Mouse (Mus musculus): ENCODE results near the gene Hif1an. TPM values are rescaled to one million over a fixed set of nuclear protein-coding genes. Genes with fewer than 3 reads are reported as not detected.

The Hif1an gene
- polyA plus RNA-seq, 1 experiment, result 13.5 TPM

DNA sequence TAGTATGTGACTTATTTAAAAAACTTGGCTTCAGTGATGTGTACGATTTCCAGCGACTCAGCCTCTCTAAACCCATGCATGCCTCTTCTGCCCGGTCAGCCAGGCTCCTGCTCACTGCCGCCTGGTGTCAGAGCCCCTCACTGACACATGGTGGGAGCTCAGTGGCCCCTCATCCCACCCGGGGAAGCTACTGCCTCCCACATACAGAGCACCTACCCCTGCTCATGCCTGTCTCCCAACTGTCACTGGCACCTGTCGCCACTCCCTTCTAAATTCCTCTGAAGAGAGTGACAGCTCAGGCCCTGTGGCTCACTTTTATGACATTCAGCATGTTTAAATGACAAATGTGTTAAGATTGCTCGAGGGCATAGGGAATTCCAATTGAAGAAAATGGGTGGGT, 13.6 kb downstream of the Hif1an start:
- TF ChIP-seq MYOD1 (IDR thresholded peaks at IDR 0.05; ENCODE audit: control insufficient read depth, insufficient read length, low read depth), result no peak
- no peak for TF ChIP-seq USF1 (IDR thresholded peaks at IDR 0.05; ENCODE audit: low read depth)
- no peak for TF ChIP-seq MAX (IDR thresholded peaks at IDR 0.05)
- TF ChIP-seq MYOG (IDR thresholded peaks at IDR 0.05; ENCODE audit: control insufficient read depth, extremely low read depth, insufficient read length), result no peak
- no peak for TF ChIP-seq CTCF (IDR thresholded peaks at IDR 0.05; ENCODE audit: control insufficient read depth, insufficient read depth, insufficient read length)
- TF ChIP-seq CEBPB (IDR thresholded peaks at IDR 0.05; ENCODE audit: low read depth), result no peak
- TF ChIP-seq FOSL1 (IDR thresholded peaks at IDR 0.05; ENCODE audit: insufficient read depth, low read length, poor library complexity, severe bottlenecking), result no peak
- H3K36me3 ChIP-seq (ENCODE audit: control insufficient read depth, insufficient read depth), result peaks cover 10% of the 10 kb centered on the region
- H3K79me2 ChIP-seq (ENCODE audit: control insufficient read depth, insufficient read depth), result no peaks in the 10 kb centered on the region

DNA sequence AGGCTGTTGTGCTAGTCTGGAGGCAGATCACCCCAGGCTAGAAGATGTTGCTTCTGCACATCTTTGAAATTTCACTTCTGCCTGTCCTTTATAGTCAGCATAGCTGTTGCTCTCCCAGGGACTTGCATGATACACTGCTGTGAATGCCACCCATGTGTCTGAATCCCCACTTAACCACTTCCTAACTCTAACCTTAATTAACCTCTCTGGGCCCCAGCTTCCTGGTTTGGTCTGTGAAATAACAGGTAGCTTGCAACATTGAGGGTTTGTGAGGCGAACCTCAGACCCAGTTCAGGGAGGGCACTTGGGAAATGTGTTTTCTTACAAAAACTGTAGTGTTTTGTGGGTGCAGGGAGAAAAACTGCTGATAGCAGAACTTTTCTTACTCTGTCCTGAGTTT, 15.4 kb downstream of the Hif1an start:
- H3K36me3 ChIP-seq (ENCODE audit: control insufficient read depth, insufficient read depth), result peaks cover 4% of the 10 kb centered on the region
- no peak for TF ChIP-seq FOSL1 (IDR thresholded peaks at IDR 0.05; ENCODE audit: insufficient read depth, low read length, poor library complexity, severe bottlenecking)
- TF ChIP-seq MYOD1 (IDR thresholded peaks at IDR 0.05; ENCODE audit: control insufficient read depth, insufficient read length, low read depth), result no peak
- TF ChIP-seq MYOG (IDR thresholded peaks at IDR 0.05; ENCODE audit: control insufficient read depth, extremely low read depth, insufficient read length), result no peak
- no peak for TF ChIP-seq CEBPB (IDR thresholded peaks at IDR 0.05; ENCODE audit: low read depth)
- no peak for TF ChIP-seq CTCF (IDR thresholded peaks at IDR 0.05; ENCODE audit: control insufficient read depth, insufficient read depth, insufficient read length)
- no peak for TF ChIP-seq MAX (IDR thresholded peaks at IDR 0.05)
- no peak for TF ChIP-seq USF1 (IDR thresholded peaks at IDR 0.05; ENCODE audit: low read depth)
- H3K79me3 ChIP-seq (ENCODE audit: low read depth), result no peaks in the 10 kb centered on the region
- H3K4me3 ChIP-seq (ENCODE audit: insufficient read depth, poor library complexity, severe bottlenecking), result no peak overlapping the region
- H3K79me2 ChIP-seq (ENCODE audit: control insufficient read depth, insufficient read depth), result no peaks in the 10 kb centered on the region
- H3ac ChIP-seq (ENCODE audit: control insufficient read depth, insufficient read length, low read depth), result no peak overlapping the region
- H3K27me3 ChIP-seq (ENCODE audit: control insufficient read depth, insufficient read depth, insufficient read length), result no peaks in the 10 kb centered on the region

More for the DNA sequence above, 13.6 kb downstream of the Hif1an start:
- Histone ChIP-seq H3K27me3 (ENCODE audit: control insufficient read depth, insufficient read depth, insufficient read length) (no peaks in the 10 kb centered on the region), H3K79me3 (ENCODE audit: low read depth) (no peaks in the 10 kb centered on the region), H3K4me3 (ENCODE audit: insufficient read depth, poor library complexity, severe bottlenecking) (no peak overlapping the region), H3ac (ENCODE audit: control insufficient read depth, insufficient read length, low read depth) (no peak overlapping the region)

DNA sequence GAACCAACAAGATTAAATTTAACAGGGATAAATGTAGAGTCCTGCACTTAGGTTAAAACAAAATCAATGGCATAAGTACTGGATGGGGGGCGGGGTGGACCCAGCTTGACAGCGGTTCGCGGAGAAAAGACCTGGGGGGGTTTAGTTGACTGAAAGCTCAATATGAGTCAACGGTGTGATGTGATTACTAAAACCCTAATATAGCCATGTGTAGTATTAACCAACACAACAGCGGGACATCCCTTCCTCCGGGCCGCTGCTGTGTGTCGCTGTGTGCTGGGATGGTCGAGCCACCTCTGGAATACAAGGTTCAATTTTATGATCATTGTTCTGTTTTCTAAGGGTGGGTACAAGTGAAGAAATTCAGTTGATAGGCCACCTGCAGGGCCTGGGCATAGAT, 19.5 kb downstream of the Hif1an start:
- TF ChIP-seq CTCF (IDR thresholded peaks at IDR 0.05; ENCODE audit: control insufficient read depth, insufficient read depth, insufficient read length) (no peak), MYOG (IDR thresholded peaks at IDR 0.05; ENCODE audit: control insufficient read depth, extremely low read depth, insufficient read length) (no peak), CEBPB (IDR thresholded peaks at IDR 0.05; ENCODE audit: low read depth) (no peak), MAX (IDR thresholded peaks at IDR 0.05) (no peak), FOSL1 (IDR thresholded peaks at IDR 0.05; ENCODE audit: insufficient read depth, low read length, poor library complexity, severe bottlenecking) (no peak), MYOD1 (IDR thresholded peaks at IDR 0.05; ENCODE audit: control insufficient read depth, insufficient read length, low read depth) (no peak), USF1 (IDR thresholded peaks at IDR 0.05; ENCODE audit: low read depth) (no peak)
- H3K27me3 ChIP-seq (ENCODE audit: control insufficient read depth, insufficient read depth, insufficient read length), result peaks cover 12% of the 10 kb centered on the region
- no peak overlapping the region for H3ac ChIP-seq (ENCODE audit: control insufficient read depth, insufficient read length, low read depth)
- no peaks in the 10 kb centered on the region for H3K79me2 ChIP-seq (ENCODE audit: control insufficient read depth, insufficient read depth)
- no peaks in the 10 kb centered on the region for H3K36me3 ChIP-seq (ENCODE audit: control insufficient read depth, insufficient read depth)
- H3K4me3 ChIP-seq (ENCODE audit: insufficient read depth, poor library complexity, severe bottlenecking), result no peak overlapping the region
- H3K79me3 ChIP-seq (ENCODE audit: low read depth), result no peaks in the 10 kb centered on the region

DNA sequence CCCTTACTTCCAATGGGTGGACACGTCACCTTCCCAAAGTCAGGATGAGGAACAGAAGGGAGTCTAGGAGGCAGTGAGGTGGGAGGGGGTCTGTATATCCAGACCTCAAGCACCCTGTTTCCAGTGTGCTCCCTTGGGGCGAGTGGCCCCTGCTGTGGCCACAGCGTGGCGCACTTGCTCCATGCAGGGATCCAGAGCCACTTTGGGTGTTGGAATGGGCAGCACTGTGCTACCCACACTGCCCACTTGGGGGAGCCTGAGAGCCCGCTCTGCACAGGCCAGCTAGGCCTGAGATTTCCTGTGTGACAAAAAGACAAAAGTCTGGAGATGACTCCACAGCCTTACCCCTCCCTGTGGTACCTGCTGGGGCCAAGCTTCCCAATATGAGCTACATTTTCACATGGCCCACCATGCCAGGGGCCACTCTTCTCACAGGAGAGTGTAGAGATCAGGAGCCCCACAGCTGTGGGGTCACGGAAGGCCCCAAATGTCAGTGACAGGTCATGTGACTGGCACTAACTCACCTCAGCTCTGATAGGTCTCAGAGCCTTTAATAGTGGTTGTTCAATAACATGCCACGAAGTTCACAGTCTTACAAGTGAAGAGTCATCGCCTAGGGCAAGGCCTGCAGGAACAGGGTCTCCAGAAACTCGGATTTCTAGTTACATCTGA, 20.1 kb downstream of the Hif1an start:
- H3K79me3 ChIP-seq (ENCODE audit: low read depth), result no peaks in the 10 kb centered on the region

DNA sequence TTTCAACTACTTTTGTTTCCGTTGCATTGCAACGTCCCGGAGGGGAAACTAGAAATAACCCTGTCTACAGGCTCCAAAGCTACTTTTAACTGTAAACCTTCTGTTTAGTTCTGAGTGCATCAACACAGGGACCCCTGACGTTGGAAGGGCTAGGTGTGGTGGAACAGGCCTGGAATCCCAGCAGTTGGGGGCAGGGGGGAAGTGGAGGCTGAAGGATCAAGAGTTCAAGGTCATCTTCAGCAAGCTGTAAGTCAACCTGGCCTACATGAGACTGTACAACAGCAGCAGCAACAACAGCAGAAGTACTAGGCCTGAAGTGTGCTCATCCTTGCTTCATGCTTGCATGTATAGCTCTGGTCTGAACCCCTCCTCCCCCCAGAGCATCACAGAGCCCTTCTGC, 25.4 kb downstream of the Hif1an start:
- Histone ChIP-seq H3ac (ENCODE audit: control insufficient read depth, insufficient read length, low read depth) (no peak overlapping the region), H3K36me3 (ENCODE audit: control insufficient read depth, insufficient read depth) (no peaks in the 10 kb centered on the region), H3K27me3 (ENCODE audit: control insufficient read depth, insufficient read depth, insufficient read length) (peaks cover 57% of the 10 kb centered on the region), H3K79me3 (ENCODE audit: low read depth) (no peaks in the 10 kb centered on the region), H3K79me2 (ENCODE audit: control insufficient read depth, insufficient read depth) (no peaks in the 10 kb centered on the region), H3K4me3 (ENCODE audit: insufficient read depth, poor library complexity, severe bottlenecking) (no peak overlapping the region)
- TF ChIP-seq MYOG (IDR thresholded peaks at IDR 0.05; ENCODE audit: control insufficient read depth, extremely low read depth, insufficient read length) (no peak), FOSL1 (IDR thresholded peaks at IDR 0.05; ENCODE audit: insufficient read depth, low read length, poor library complexity, severe bottlenecking) (no peak), MAX (IDR thresholded peaks at IDR 0.05) (no peak), CEBPB (IDR thresholded peaks at IDR 0.05; ENCODE audit: low read depth) (no peak), USF1 (IDR thresholded peaks at IDR 0.05; ENCODE audit: low read depth) (no peak), CTCF (IDR thresholded peaks at IDR 0.05; ENCODE audit: control insufficient read depth, insufficient read depth, insufficient read length) (no peak), MYOD1 (IDR thresholded peaks at IDR 0.05; ENCODE audit: control insufficient read depth, insufficient read length, low read depth) (no peak)

More for the DNA sequence above, 20.1 kb downstream of the Hif1an start:
- no peaks in the 10 kb centered on the region for H3K79me2 ChIP-seq (ENCODE audit: control insufficient read depth, insufficient read depth)
- H3ac ChIP-seq (ENCODE audit: control insufficient read depth, insufficient read length, low read depth), result no peak overlapping the region
- H3K4me3 ChIP-seq (ENCODE audit: insufficient read depth, poor library complexity, severe bottlenecking), result no peak overlapping the region
- no peaks in the 10 kb centered on the region for H3K36me3 ChIP-seq (ENCODE audit: control insufficient read depth, insufficient read depth)
- no peak for TF ChIP-seq MYOD1 (IDR thresholded peaks at IDR 0.05; ENCODE audit: control insufficient read depth, insufficient read length, low read depth)
- peak; percentile 87 for TF ChIP-seq MAX (IDR thresholded peaks at IDR 0.05)
- no peak for TF ChIP-seq MYOG (IDR thresholded peaks at IDR 0.05; ENCODE audit: control insufficient read depth, extremely low read depth, insufficient read length)
- TF ChIP-seq CTCF (IDR thresholded peaks at IDR 0.05; ENCODE audit: control insufficient read depth, insufficient read depth, insufficient read length), result peak; percentile 100
- TF ChIP-seq USF1 (IDR thresholded peaks at IDR 0.05; ENCODE audit: low read depth), result no peak
- H3K27me3 ChIP-seq (ENCODE audit: control insufficient read depth, insufficient read depth, insufficient read length), result peaks cover 17% of the 10 kb centered on the region

All from C2C12 (cell line).